Mouse (Mus musculus) fat pad, adult 2 months (tissue): Measurements from ENCODE around the gene Camta1.
"Not testable (repeated sequence)": the region's sequence is repeated elsewhere in the genome, so short reads cannot be mapped to it uniquely, and the experiment has no call there.

Experiments used
- DNase-seq: peaks from one replicate; pipeline ENCODE4 v3.0.0-alpha.2; 2011; ENCODE audit warnings: low read depth, low spot score; ENCODE audit errors: extremely low read depth

The Camta1 gene

GRCm38 (mm10) chr4:151041506-151041905 lies 820.2 kb downstream of the Camta1 start:
- no peak for DNase-seq

DNA sequence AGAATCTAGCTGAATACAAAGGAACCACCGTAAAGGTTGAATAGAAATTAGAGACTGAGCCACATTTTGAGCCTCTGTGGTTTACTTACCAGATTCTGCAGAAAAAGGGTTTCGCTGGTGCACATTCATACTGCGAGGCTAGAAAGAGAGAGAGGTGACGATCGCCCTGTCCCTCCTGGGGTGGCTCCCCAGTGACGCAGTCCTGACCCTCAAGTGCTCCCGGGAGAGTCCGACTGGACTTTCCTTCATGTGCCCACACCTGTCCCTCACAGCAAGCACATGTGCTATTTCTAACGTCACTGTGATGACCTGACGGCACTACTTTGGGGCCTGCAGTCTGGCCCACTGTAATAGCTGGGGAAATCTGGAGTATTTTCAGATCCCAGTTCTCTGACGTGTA lies 823.9 kb downstream of the Camta1 start:
- DNase-seq: no peak

DNA sequence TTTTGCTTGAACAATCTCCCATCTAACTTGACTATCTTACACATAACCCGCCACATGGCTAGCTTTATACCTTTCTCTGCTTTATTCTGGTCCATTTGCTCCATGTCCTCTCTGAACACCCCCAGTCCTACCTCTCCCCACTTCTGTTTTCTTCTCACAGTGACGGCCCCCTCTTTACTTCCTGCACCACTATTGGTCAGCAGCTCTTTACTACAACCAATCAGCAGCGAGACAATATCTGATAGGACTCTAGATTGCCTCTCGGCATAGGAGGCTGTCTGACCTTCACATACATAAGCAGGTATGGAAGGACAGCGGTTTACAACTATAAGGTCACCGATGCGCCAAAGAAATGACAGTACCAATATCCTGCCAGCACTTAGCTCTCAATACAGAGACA lies 825.2 kb downstream of the Camta1 start:
- DNase-seq: no peak

DNA sequence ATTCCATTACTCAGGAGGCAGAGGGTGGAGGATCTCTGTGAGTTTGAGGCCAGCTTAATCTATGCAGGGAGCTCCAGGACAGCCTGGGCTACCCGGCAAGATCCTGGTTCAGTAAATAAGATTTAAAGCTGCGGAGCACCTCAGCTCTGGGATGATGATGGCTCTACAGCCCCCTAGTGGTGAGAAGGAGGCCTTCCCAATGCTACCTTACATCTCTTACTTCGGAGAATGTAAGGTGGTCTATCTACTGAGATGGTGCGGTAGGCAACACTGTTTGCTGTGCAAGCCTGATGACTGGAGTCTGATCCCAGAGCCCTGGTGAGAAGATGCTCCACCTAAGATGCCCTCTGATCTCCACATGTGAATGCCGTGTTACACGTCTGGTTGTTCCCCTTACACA lies 834.7 kb downstream of the Camta1 start:
- DNase-seq: no peak

DNA sequence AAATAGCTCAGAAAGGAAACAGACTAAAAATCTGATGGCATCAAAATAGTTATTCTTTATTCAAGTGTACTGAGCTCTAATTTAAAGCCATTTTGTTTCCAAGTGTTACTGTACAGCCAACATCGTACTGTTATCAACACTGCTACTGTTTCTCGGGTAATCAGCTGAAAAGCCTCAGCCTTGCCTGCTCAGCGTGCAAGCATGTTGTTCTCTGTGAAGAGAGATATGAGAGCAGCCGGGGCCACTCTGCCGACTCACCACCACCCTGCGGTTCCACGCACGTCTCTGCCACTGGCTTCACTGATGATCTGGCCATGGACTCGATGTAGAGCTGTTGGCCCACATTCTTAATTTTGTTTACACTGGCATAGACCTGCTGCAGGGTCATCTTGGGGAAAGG lies 837.5 kb downstream of the Camta1 start:
- DNase-seq: no peak

- DNase-seq: not testable (repeated sequence)
Measured at GRCm38 (mm10) chr4:151017356-151017755, 844.3 kb downstream of the Camta1 start.

- no peak for DNase-seq
Measured at GRCm38 (mm10) chr4:151015946-151016345, 845.7 kb downstream of the Camta1 start.

- DNase-seq: no peak
Measured at GRCm38 (mm10) chr4:151010316-151010715, 851.4 kb downstream of the Camta1 start.

DNA sequence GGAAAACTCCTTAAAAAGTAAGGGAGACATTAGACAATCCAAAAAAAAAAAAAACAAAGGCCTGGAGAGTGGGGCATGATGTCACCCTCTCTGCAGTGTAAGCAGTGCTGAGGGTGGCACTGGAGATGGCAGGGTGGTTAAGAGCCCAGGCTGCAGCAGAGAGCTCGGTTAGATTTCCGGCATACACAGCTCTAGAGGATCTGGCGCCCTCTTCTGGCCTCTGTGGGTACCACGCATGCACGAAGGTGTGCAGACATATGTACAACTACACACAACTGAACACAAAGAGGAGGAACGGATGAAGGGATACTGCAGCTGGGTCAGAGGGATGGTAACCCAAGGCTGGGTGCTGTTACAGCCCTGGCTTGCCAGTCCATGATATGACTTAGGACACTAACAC lies 854.7 kb downstream of the Camta1 start:
- DNase-seq: no peak

GRCm38 (mm10) chr4:151005656-151006318 lies 855.9 kb downstream of the Camta1 start:
- DNase-seq: no peak

- no peak for DNase-seq
Measured at GRCm38 (mm10) chr4:151001397-151001796, 860.3 kb downstream of the Camta1 start.

GRCm38 (mm10) chr4:150998626-150999025 lies 863.0 kb downstream of the Camta1 start:
- DNase-seq: no peak

GRCm38 (mm10) chr4:150996797-150997196 lies 864.9 kb downstream of the Camta1 start, which contains the start of gene Uts2:
TSS of gene Uts2 (plus strand) at chr4:150997097.
- DNase-seq: no peak

DNA sequence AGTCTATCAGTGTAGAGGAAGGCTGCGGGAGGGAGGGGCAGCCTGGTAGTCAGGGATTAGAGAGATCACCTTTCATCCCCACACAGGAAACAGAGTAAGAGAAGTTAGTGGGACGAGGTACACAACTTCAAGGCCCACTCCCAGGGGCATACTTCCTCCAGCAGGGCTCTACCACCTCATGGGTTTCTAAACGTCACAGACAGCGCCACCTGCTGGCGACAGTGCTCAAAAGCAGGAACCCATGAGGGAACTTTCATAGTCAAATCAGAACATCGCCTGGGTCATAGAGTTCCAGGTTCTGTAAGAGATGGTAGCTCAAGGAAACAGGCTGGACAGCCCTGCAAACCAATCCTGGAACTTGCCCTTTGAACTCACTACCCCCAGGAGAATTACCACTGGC lies 871.5 kb downstream of the Camta1 start:
- no peak for DNase-seq

GRCm38 (mm10) chr4:150980153-150980552 lies 881.5 kb downstream of the Camta1 start:
- DNase-seq: no peak

DNA sequence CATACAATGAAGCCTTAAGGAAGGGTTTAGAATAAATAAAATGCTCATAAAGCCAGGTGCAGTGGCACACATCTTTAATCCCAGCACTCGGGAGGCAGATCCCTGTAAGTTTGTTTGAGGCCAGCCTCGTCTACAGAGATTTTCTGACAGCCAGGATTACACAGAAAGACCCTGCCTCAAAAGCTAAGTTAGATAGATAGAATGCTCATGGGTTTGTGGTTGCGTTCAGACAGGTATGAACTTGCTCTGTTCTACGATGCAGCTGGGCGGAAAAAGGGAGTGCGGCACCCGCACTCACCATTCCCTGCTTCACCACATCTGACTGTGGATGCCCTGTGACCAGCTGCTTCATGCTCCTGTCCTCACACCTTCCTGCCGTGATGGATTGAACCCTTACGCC lies 882.2 kb downstream of the Camta1 start:
- no peak for DNase-seq

DNA sequence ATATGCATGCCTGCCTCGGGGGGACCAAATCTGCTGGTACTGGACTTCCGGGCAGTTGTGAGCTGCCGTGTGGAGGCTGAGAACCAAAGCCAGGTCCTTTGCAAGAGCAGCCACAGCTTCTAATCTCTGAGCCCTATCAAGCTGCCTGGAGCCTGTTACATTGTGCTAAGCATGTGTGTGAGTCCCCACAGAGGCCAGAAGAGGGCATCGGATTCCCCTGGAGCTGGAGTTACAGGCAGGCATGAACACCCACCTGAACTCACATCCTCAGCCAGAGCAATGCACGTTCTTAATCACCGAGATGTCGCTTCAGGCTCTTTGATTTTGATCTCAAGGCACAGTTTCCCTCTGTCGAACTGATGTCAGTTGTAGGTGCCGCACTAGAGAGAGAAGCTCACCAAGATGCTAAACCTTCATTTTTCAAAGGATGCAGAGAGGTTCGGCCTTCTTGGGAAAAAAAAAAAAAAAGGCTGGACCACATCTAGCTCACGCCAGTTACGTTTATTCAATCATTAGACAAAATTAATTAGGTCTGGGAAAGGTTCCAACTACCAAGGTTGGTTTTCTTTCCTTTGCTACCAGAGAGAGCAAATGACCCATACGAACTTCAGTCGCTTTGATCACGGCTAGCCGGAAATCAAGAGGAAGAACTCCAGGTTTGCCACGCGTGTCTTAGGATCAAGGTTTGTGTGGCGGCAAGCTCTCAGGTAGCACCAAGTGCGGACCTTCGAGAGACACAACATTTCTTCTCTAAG lies 883.3 kb downstream of the Camta1 start:
- no peak for DNase-seq

GRCm38 (mm10) chr4:150975145-150975544 lies 886.5 kb downstream of the Camta1 start:
- no peak for DNase-seq

DNA sequence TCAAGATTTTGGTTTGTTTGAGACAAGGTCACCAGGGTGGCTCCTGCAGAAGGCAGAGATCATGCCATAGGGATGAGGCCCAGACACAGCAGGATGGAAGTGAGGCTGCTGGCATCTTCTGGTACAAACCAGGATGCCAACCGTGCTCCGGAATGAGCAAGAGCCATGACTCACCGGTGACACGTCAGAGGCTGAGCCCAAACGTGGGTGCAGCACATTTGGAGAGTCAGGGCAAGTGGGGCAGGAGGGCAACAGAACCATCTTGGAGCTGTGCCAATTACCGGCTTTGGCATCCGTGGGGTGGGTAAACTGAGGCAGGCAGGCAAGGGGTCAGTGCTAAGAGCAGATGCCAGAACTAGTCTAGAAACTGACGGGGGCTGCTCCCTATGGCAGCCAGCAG lies 888.4 kb downstream of the Camta1 start:
- DNase-seq: no peak

- DNase-seq: no peak
Measured at GRCm38 (mm10) chr4:150968956-150969355, 892.7 kb downstream of the Camta1 start.

- DNase-seq: no peak
Measured at GRCm38 (mm10) chr4:150966556-150966955, 895.1 kb downstream of the Camta1 start.

GRCm38 (mm10) chr4:150965555-150965951 lies 896.1 kb downstream of the Camta1 start:
- no peak for DNase-seq
